Mouse (Mus musculus): ENCODE results near the gene Cilp2.
A peak's percentile ranks its signal among the peaks of the same experiment; 100 is the strongest.

Gene Cilp2

GRCm38 (mm10) chr8:69887289-69888243 lies at the start of gene Cilp2:
Gene Cilp2, minus strand, starts transcription at chr8:69887687.
- DNase-seq (ENCODE audit: low read depth, low spot score), result no peak

GRCm38 (mm10) chr8:69936050-69936794 lies 48.7 kb upstream of the Cilp2 start:
- DNase-seq (ENCODE audit: low read depth, low spot score), result peak; percentile 67

- DNase-seq (ENCODE audit: low read depth, low spot score), result no peak
Observed at GRCm38 (mm10) chr8:69935431-69935830, 47.9 kb upstream of the Cilp2 start.

GRCm38 (mm10) chr8:69934582-69934981 lies 47.1 kb upstream of the Cilp2 start:
- no peak for DNase-seq (ENCODE audit: low read depth, low spot score)

- no peak for DNase-seq (ENCODE audit: low read depth, low spot score)
Observed at GRCm38 (mm10) chr8:69933811-69934210, 46.3 kb upstream of the Cilp2 start.

- DNase-seq (ENCODE audit: low read depth, low spot score), result no peak
Observed at GRCm38 (mm10) chr8:69926901-69927300, 39.4 kb upstream of the Cilp2 start.

- no peak for DNase-seq (ENCODE audit: low read depth, low spot score)
Observed at GRCm38 (mm10) chr8:69923986-69924385, 36.5 kb upstream of the Cilp2 start.

- DNase-seq (ENCODE audit: low read depth, low spot score), result no peak
Observed at GRCm38 (mm10) chr8:69921141-69921540, 33.7 kb upstream of the Cilp2 start.

- DNase-seq (ENCODE audit: low read depth, low spot score), result peak; percentile 81
Observed at GRCm38 (mm10) chr8:69919876-69920662, 32.6 kb upstream of the Cilp2 start.

GRCm38 (mm10) chr8:69919010-69919409 lies 31.5 kb upstream of the Cilp2 start:
- DNase-seq (ENCODE audit: low read depth, low spot score), result peak; percentile 92

GRCm38 (mm10) chr8:69918506-69918905 lies 31.0 kb upstream of the Cilp2 start:
- DNase-seq (ENCODE audit: low read depth, low spot score), result no peak

GRCm38 (mm10) chr8:69915748-69916147 lies 28.3 kb upstream of the Cilp2 start:
- no peak for DNase-seq (ENCODE audit: low read depth, low spot score)

GRCm38 (mm10) chr8:69914526-69914925 lies 27.0 kb upstream of the Cilp2 start:
- no peak for DNase-seq (ENCODE audit: low read depth, low spot score)

GRCm38 (mm10) chr8:69912478-69913074 lies 25.1 kb upstream of the Cilp2 start:
- DNase-seq (ENCODE audit: low read depth, low spot score), result no peak

GRCm38 (mm10) chr8:69911917-69912316 lies 24.4 kb upstream of the Cilp2 start:
- DNase-seq (ENCODE audit: low read depth, low spot score), result no peak

GRCm38 (mm10) chr8:69907106-69907505 lies 19.6 kb upstream of the Cilp2 start:
- DNase-seq (ENCODE audit: low read depth, low spot score), result no peak

GRCm38 (mm10) chr8:69906260-69906659 lies 18.8 kb upstream of the Cilp2 start:
- DNase-seq (ENCODE audit: low read depth, low spot score), result no peak

GRCm38 (mm10) chr8:69904096-69904495 lies 16.6 kb upstream of the Cilp2 start:
- no peak for DNase-seq (ENCODE audit: low read depth, low spot score)

GRCm38 (mm10) chr8:69903063-69903542 lies 15.6 kb upstream of the Cilp2 start:
- DNase-seq (ENCODE audit: low read depth, low spot score), result peak; percentile 100

GRCm38 (mm10) chr8:69902163-69903062 lies 14.9 kb upstream of the Cilp2 start, which contains the start of the genes Tssk6, Ndufa13 and Yjefn3:
Gene Tssk6, plus strand, starts transcription at chr8:69902184.
Gene Ndufa13, minus strand, starts transcription at chr8:69902558.
Gene Yjefn3, minus strand, starts transcription at chr8:69902712.
- no peak for DNase-seq (ENCODE audit: low read depth, low spot score)

Data from mesoderm, embryonic 11.5 days (tissue).